Mouse (Mus musculus) urinary bladder, postnatal 4 days (tissue): ENCODE results near the gene Ube2n.

Experiments used
- DNase-seq, 2 experiments: peaks; one replicate each; pipeline ENCODE4 v3.0.0; 2021 to 2022; ENCODE audit warnings: low spot score in 2 of 2

Gene Ube2n

DNA sequence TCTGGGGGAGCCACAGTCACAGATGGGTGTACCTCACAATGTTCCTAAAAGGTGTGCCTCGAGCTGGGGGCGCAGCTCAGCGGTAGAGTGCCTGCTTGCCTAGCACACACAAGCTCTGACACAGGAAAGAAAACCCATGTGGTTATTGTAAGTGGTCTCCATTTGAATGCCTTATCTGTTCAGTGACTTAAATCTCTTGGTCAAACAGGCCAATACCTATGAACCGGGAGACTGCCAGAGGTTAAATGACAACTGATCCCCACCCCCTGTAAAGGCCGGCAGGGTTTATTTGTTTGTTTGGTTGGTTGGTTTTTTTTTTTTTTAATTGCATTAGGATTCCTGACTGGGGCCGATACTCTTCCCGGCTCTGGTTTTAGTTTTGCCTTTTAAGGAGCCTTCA is 44.5 kb downstream of the Ube2n start:
- DNase-seq, result no peak

DNA sequence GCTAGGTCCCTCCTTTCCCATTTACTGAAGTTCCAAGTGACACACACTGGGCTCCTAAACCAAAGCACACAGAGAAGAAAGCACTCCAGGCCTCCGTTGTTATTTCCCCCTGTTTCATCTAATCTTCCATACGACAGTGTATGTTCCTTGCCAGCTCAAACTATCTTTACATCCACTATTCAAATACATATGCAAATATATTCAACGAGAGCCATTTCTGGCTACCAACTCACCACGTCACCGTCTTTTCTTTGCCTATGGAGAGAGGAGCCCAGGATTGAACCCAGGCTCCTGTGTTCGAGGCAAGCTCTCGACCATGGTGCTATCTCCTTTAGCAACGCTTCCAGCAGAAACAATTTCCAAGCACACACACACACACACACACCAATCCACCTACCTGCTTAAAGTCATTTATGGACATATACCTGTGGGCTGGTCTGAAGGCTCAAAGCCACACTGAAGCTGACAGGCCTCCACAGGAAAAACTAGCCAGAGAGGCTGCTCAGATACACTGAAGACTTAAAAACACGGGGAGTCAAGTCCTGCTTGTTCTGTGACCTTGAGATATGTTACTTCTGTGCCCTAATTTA is 45.5 kb downstream of the Ube2n start:
- DNase-seq, result no peak

DNA sequence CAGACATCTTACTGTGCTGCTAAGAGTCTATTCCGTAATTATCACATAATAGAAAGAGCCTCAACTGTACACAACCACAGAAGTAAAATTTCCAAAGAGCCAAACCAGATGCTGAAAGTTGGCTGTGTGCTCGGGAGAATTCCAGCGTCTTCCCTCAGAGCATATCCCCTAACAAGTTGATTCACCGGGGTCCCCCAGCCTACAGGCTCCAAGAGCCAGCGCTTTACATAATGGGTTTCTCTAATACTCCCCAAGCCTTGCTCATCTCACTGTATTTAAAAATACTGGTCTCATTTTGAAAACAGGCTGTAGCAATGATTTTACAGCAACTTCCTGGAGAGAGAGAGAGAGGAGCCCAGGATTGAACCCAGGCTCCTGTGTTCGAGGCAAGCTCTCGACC is 46.7 kb downstream of the Ube2n start:
- no peak for DNase-seq

DNA sequence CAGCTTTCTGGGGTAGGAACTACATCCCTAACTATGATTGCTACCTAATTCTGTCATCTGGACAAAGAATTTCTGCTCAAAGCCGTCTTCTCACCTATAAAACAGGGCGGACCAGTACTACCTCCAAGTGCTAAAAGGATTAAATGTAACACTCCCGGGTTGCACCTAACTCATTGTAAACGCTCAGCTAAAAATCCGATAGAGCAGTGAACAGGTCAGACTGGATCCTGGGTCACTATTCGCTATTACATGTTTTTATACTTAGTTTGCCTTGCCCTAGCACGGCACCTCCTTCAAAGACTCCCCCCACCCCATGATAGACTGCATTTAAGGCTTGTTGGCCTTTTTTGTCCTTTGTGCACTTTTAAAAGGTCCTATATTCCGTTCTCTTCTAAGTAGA is 47.5 kb downstream of the Ube2n start:
- DNase-seq, result no peak

DNA sequence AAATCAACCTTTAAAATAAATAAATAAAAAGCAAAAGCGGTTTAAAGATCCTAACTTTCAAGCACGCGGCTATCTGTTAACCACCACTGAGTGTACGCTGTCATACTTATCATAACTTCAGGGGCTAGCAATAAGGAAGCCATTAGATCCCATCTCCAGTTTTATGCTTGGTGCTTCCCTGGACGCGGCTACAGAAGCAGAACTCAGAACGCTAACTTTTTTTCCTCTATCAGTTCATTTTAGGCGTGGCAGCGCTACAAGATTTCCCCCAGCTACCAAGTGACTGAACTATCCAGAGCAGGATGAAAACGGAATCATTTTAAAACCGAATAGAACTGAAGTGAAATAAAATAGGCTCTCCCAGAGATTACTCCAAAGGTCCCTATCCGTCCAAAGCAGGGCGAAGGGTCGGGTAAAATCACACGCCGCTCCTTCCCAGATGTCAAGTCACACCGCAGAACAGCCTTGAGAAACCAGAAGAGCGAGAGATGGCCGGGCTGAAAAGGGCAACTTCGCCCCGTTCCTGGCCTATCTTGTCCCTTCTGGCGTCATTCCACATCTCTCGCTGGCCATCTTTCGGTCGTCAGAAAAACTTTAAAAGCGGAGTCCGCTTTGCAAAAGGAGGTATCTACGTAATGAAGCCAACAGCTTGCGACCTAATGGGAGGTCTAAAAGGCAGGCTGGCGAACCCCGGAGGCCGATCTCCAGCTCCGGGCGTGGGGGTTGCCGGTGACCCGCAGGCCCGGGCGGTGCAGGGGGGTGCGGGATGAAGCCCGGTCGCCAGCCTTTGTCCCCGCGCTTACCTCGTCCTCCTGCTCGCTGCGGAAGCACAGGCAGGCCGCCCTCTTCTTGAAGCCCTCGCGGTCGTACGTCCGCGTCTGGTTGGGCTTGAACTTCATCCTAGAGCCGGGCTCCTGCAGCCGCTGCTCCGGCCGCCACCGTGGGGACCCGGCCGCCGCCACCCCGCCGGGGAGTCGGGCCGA is 48.2 kb downstream of the Ube2n start:
- DNase-seq, result peak; percentile 42 to 59

DNA sequence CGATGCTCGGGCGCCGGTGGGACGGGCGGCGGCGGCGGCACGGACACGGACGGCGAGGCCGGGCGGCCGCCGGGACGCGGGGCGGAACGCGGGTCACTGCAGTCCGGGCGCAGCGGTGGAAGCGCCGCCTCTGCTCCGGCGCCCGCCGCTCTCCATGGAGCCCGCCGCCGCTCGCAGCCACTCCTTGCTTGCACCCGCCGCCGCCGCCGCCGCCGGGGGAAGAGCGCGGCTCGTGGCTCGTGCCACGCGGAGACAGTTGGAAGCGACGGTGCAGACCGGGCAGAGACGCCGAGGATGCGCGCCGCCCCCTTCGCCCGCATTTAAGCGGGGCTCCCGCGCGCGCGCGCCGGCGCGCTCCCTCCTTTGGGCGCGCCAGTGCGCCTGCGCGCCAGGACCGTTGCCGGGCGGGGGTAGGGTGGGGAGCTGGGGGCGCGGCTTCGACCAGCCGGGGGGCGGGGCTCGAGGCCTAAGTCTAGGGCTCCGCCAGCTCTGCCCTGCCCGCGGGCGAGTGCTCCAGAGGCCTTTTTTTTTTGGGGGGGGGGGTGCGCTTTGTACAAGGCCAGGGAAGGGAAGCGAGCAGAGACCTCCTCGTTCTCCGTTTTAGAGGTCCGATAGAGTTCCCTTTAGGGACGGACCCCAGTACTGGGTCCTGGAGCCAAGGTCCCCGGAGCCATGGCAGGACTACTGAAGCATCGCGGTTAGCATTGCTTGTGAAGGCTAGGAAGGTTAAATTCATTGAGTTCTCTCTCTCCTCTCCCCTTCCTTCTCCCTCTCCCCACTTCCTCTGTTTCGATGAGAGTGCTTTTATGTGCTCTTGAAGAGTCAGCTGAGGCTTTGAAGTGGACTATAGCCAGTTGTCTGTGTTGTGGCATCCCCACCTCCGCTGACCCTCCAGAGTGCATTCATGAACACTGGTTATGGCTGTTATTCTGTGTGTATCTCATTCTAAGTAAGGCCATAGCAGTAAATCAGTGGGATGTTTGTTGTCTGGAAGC is 49.2 kb downstream of the Ube2n start, which contains the start of gene Nudt4:
Nudt4 (minus strand) TSS at position 296 of the 995 bp plus-strand sequence.
- DNase-seq, result peak; percentile 83 to 84

DNA sequence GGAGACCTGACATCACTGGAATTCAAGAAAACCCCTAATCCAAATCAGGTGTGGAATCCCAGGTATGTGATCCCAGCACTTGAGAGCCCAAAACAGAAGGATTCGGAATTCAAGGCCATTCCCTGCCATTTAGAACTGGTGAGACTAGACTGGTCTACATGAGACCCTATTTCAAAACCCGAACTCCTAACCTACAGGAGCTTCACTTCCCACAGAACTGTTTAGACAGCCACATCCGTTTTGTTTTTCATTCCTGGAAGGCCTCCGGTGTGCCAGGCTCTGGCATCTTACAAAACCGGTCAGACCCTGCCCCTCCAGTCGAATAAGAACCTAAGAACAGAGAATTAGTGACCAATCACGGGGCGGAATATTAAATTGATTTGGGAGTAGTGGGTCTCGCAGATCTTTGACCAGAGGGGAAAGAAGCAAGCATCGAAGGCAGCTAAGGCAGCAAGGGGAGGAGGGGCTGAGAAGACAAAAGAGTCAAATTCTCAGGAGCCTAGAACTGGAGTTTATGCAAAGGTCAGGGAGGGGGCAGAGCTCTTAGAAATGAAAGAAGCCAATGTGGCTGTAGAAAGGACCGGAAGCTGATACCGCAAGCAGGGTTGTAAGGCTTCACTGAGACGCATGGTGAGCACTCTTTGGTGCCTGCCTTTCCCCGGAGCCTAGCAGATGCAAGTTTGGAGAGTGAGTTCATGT is 50.4 kb downstream of the Ube2n start:
- DNase-seq, result no peak

DNA sequence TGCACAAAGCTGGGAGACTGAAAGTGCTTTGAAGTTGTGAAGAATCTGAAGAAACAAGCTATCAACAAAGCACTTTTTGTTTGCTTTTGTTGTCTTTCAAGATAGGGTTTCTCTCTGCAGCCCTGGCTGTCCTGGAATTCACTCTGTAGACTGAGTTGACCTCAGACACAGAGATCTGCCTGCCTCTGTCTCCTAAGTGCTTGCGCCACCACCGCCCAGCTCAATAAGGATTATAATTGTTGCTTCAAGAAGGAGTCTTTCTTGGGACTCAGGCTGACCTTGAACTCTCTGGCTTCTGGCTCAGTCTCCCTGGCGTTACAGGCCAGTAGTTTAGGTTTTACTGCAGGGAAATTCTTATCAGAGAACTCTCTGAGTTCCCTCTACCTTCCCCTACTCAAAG is 51.8 kb downstream of the Ube2n start:
- no peak for DNase-seq

DNA sequence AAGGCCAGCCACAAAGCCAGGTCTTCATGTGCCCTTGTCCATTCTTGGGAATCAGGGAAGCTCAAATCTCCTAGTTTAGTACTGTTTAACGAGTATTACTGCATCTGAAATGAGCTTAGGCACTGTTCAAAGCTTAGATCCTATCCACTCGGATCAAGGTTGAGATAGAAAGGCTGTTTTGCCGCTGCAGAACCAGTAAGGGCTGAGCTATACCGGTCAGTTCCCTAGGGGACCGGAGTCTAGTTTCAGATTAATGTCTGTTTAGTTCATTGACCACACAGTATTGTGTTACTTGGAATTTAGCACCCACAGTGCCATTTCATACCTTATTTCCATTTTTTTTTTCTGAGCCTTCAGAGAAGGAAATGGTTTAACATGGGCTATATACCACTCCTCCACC is 52.6 kb downstream of the Ube2n start:
- no peak for DNase-seq

DNA sequence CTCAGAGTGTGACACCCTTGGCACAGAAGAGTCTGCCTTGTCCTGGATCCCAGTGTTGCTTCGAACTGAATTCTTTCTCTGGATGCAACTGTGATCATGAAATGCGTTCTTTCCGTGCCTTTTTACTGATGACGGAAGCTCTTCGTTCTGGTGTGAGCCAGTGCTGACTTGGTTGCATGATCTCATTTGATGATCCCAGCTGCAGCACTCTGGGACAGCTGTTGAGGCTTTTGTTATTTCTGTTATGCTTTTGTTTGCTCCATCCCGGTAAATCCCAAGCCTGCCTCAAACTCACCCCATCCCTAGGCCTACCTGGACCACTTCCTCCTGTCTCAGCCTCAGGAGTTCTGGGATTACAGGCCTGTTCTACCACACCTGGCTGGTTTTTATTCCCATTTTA is 53.1 kb downstream of the Ube2n start:
- DNase-seq, result no peak

DNA sequence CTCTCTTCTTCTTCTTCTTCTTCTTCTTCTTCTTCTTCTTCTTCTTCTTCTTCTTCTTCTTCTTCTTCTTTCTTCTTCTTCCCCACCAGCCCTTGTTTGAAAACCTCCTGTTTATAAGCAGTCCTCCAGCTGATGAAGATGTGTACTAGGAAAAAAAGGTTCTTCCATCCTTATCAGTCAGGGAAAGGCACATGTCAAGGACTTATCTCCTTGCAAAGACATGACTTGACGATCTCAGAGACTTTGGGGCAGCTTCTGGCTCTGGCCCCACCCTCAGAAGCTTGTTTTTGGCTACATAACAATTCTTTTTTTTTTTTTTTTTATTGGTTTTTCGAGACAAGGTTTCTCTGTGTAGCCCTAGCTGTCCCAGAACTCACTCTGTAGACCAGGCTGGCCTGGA is 54.5 kb downstream of the Ube2n start:
- DNase-seq, result no peak

DNA sequence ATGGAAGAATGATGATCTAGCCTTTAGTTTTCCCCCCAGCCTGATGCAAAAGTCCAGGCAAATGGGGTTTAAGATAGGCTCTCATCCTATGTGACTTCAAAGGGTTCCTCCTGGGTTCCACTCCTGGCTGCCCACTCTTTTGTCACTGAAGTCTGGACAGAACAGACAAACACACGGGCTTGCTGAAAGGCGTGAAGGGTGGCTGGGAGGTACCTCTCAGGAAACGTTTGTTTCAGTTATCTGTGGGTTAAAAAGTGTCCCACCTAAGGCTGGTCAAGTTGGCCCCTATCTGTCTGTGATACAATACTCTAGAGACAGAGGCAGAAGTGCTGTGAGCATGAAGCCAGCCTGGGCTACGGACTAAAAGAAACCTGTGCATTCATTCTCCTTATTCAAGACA is 60.0 kb downstream of the Ube2n start:
- no peak for DNase-seq

DNA sequence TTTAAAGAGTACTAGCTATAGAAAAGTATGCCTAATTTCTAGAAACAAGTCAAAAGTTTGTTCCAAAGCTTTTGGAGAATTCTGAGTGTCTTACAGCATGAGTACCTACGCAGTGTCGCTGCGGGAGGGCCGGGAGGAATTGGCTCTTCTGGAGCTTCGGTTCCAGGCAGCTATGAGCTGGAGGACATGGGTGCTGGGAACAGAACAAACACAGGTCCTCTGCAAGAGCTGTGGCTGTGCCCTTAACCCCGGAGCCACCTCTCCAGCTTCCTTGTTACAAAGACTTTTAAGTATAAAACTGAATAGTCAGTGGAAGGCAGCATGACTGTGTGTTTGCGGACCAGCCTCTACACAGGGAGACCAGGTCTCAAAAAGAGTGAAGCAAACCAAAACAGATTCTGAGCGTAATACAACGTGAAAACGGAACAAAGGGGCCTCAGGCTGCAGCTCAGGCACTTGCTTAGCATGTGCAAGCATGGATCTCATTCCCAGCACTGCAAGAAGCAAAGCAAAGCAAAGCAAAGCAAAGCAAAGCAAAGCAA is 61.0 kb downstream of the Ube2n start:
- DNase-seq, result no peak

DNA sequence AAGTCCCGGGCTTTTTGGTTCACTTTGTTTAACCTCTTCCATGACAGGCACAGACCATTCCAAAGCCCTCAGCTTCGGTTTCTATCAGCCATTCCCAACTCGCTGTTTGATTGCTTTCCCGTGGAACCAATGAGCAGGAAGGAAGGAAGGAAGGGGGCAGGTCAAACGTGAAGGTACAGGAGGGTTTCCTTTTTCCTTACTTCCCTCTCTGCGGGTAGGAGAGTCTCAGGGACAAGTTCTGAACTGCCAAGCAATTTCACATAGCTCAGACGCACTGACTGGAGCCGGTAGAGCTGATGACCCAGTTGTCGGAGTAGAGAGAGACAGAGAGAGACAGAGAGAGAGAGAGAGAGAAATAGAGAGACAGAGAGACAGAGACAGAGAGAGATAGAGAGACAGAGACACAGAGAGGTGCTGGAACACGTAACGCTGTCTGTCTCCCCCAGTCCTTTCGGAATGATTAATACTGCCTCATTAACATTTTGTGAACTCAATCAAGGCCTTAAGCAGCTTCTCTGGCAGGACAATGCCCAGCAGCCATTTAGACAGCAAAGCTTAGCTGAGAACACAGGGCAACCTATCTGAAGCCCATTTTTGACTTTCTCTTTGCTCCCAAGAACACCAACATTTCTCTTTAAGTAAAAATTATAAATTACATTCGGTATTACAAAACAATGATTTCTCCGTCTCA is 62.1 kb downstream of the Ube2n start:
- DNase-seq, result no peak

DNA sequence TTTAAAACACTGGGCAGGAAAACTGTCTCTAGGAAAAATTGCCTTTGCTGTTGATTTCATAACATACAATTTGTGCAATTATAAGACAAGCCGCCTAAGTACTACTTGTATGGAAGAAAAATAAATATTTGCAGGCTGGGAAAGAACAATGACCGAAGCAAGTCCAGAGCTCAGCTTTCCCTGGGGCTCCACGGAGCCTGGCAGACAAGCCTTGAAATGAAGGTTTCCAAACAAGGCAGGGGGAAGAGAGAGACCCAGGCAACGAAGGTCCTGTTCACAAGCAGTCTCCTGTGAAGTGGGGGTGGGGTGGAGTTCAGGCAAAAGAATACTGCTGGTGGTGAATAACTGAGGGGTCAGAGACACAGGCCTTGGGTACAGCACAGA is 62.6 kb downstream of the Ube2n start:
- no peak for DNase-seq

DNA sequence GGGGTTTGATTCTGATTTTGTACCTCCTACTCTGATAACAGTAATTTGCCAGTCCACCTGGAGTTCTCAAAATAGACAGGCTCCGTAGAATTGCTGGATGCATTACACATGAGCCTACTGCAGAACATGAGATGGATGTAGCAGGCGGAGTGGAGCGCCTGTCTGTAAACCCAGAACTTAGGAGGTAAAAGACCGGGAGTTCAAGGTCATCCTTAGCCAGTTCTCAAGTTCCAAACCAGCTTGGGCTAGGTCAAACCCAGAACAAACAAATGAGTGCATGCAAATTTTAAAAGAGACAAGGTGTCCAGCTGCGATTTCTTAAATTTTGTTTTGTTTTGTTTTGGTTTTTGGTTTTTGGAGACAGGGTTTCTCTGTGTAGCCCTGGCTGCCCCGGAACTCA is 70.6 kb downstream of the Ube2n start:
- no peak for DNase-seq

DNA sequence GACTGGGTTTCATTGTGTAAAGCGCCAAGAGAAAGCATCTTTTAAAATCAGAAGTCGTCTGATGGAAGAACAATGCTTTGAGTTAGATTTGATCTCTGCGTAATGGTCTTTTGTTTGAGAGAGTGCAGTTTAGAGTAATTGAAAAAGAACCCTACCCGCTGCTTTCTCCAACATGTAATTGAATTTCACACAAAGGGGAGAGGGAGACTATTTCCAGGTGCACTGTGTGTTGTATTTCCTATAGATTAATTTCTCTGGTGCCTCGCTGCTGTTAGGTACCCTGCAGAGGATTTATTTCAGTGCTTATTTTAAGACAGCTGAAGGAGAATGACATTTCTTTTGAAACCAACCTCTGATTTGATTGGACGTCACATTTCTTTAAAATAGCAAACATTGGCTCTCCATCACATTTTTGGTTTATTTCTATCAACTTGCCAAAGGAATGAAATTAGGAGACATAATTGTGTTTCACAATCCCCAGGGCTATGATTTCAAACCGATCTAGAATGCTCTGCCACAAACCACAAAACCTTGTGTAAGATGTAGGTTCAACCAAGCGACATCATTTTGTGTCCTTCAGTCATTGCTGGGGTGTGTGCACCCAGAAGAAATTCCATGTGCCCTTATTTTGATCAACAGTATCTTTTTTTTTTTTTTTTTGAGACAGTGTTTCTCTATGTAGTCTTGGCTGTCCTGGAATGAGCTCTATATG is 72.7 kb downstream of the Ube2n start:
- DNase-seq, result no peak

DNA sequence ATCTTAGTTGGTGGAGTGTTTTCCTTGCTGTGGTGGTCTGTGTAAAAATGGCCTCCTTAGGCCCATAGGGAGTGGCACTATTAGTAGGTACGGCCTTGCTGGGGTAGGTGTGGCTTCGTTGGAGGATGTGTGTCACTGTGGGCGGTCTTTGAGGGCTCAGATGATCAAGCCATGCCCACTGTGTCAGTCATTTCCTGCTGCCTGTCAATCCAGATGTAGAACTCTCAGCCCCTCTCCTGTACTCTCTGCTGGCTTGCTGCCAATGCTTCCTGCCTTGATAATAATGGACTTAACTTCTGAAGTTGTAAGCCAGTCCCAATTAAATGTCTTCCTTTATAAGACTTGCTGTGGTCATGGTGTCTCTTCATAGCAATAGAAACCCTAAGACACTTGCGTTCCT is 74.3 kb downstream of the Ube2n start:
- DNase-seq, result no peak

DNA sequence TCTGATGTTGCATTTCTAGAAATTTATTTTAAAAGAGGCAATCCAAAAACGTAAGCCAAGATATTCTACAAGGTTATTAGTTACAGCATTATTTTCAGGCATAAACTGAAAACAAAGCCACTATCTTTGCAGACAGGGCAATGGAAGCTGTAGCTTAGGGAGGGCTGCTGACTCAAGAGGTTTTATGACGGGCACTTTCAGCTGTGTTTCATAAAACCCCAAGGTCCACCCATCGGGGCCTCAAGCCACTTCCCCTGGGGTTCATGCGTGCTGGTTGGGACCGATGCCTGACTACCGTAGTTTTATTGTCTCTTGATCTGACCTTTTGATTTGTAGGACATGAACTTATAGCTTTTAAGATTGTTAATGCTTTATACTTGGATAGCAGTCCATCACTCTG is 75.3 kb downstream of the Ube2n start:
- no peak for DNase-seq

DNA sequence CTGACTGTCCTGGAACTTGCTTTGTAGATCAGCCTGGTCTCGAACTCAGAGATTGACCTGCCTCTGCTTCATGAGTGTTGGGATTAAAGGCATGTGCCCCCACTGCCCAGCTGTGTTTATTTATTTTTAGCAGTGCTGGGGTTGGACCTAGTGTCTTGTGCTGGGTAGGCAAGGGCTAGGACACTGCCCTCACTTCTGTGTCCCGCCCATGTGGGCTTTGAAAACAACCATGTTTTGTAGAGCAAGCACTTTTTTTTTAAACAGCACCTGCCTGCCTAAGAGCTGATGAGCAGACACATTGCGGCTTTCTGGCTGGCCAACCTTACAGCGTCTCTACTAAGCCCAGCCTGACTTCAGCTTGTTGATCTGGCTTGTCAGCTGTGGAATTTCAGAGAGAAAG is 76.3 kb downstream of the Ube2n start:
- DNase-seq, result no peak
